In the genomic region with DNA sequence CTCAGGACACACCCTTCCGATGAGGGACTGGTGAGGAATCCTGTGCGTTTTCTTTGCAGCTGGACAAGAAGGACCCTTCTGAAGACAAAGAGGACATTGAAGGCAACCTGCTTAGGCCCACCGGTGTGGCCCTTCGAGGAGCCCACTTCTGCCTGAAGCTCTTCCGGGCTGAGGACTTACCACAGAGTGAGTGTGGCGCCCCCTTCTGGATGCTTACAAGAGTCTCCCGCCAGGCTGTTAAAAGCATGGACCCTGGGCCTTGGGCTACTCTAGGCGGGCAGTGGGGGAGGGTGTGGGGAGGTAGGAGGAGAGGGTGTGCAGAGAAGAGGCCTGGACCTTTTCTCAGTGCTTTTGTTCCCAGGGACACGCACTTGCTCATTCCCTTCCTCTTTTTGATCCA, we compare ENCODE assay signal across 11 mouse cellular contexts.
A peak's percentile ranks its signal among the peaks of the same experiment; 100 is the strongest.
DNase-seq lines count a peak whose midpoint lies in the region; ATAC-seq and TF ChIP-seq lines count a peak whose summit lies in the region.
"Had no signal": no experiment of that assay in that cellular context is flagged by ENCODE, and none has a peak within 500 bp of the region (broad histone marks: within the 10 kb centered on the region; RNA-seq: fewer than 3 reads in every experiment).

No protein-coding gene starts in this region.

- H3K27ac ChIP-seq in hindbrain, embryonic 10.5 days: no peak overlapping the region
- H3K27ac ChIP-seq in hindbrain, embryonic 12.5 days: no peak overlapping the region
- H3K27ac ChIP-seq in midbrain, postnatal 0 days (ENCODE audit: low read depth, low read length): no peak overlapping the region
- H3K27ac ChIP-seq in midbrain, embryonic 13.5 days: no peak overlapping the region
- H3K27ac ChIP-seq: limb, embryonic 15.5 days had no signal

- no peaks in the 10 kb centered on the region for H3K36me3 ChIP-seq in hindbrain, embryonic 10.5 days
- no peaks in the 10 kb centered on the region for H3K36me3 ChIP-seq in hindbrain, embryonic 12.5 days
- H3K36me3 ChIP-seq in midbrain, postnatal 0 days (ENCODE audit: insufficient read depth, low read length): no peaks in the 10 kb centered on the region
- no peaks in the 10 kb centered on the region for H3K36me3 ChIP-seq in midbrain, embryonic 13.5 days
- H3K36me3 ChIP-seq: limb, embryonic 15.5 days had no signal

- ATAC-seq in hindbrain, embryonic 12.5 days (ENCODE audit: low FRiP score): no peak
- no peak for ATAC-seq in midbrain, postnatal 0 days (ENCODE audit: low FRiP score)
- ATAC-seq in midbrain, embryonic 13.5 days: no peak

- H3K9ac ChIP-seq in hindbrain, embryonic 12.5 days: no peak overlapping the region
- no peak overlapping the region for H3K9ac ChIP-seq in midbrain, postnatal 0 days (replicated peaks; ENCODE audit: low read length, poor library complexity, severe bottlenecking)
- H3K9ac ChIP-seq in midbrain, embryonic 13.5 days (replicated peaks): no peak overlapping the region
- H3K9ac ChIP-seq: limb, embryonic 15.5 days had no signal

- H3K4me2 ChIP-seq in hindbrain, embryonic 12.5 days (replicated peaks): no peak overlapping the region
- no peak overlapping the region for H3K4me2 ChIP-seq in midbrain, postnatal 0 days (ENCODE audit: low read depth, low read length, poor library complexity, severe bottlenecking)
- no peak overlapping the region for H3K4me2 ChIP-seq in midbrain, embryonic 13.5 days (replicated peaks)
- H3K4me2 ChIP-seq: limb, embryonic 15.5 days had no signal

- no peaks in the 10 kb centered on the region for H3K27me3 ChIP-seq in hindbrain, embryonic 10.5 days (ENCODE audit: insufficient read depth, poor library complexity, severe bottlenecking)
- no peaks in the 10 kb centered on the region for H3K27me3 ChIP-seq in hindbrain, embryonic 12.5 days
- H3K27me3 ChIP-seq in midbrain, postnatal 0 days (ENCODE audit: insufficient read depth, low read length): no peaks in the 10 kb centered on the region
- no peaks in the 10 kb centered on the region for H3K27me3 ChIP-seq in midbrain, embryonic 13.5 days
- H3K27me3 ChIP-seq: limb, embryonic 15.5 days had no signal

- peak; percentile 20 for DNase-seq in hindbrain, embryonic 10.5 days (ENCODE audit: low spot score)
- DNase-seq in midbrain, postnatal 0 days (ENCODE audit: low spot score): no peak
- peak; percentile 47 for DNase-seq in WW6 (ENCODE audit: low read depth, low spot score)
- DNase-seq in retina, embryonic 14.5 days (ENCODE audit: low spot score): peak; percentile 44
- no peak for DNase-seq in layer of hippocampus, adult 9-11 months
- no peak for DNase-seq in urinary bladder, postnatal 10 days (ENCODE audit: low spot score)
- DNase-seq: cerebellum, adult 2 months; kidney, postnatal 14 days had no signal

- H3K4me3 ChIP-seq in hindbrain, embryonic 10.5 days: no peak overlapping the region
- H3K4me3 ChIP-seq in hindbrain, embryonic 12.5 days: no peak overlapping the region
- no peak overlapping the region for H3K4me3 ChIP-seq in midbrain, postnatal 0 days (ENCODE audit: low read depth, low read length)
- H3K4me3 ChIP-seq in midbrain, embryonic 13.5 days (replicated peaks): no peak overlapping the region
- H3K4me3 ChIP-seq: limb, embryonic 15.5 days had no signal

- H3K4me1 ChIP-seq in hindbrain, embryonic 10.5 days (replicated peaks): no peaks in the 10 kb centered on the region; the same call in 1 of the 2 replicates
- peaks cover 1% of the 10 kb centered on the region; the same call in 1 of the 2 replicates for H3K4me1 ChIP-seq in hindbrain, embryonic 12.5 days
- no peaks in the 10 kb centered on the region for H3K4me1 ChIP-seq in midbrain, postnatal 0 days (ENCODE audit: insufficient read depth, low read length)
- H3K4me1 ChIP-seq in midbrain, embryonic 13.5 days (replicated peaks): no peaks in the 10 kb centered on the region
- H3K4me1 ChIP-seq: limb, embryonic 15.5 days had no signal

- 61% methylated on average over 9 of the region's 9 CpGs for WGBS in hindbrain, embryonic 10.5 days
- 64% methylated on average over 9 of the region's 9 CpGs for WGBS in hindbrain, embryonic 12.5 days
- WGBS in midbrain, postnatal 0 days: 66% methylated on average over 9 of the region's 9 CpGs
- 71% methylated on average over 9 of the region's 9 CpGs for WGBS in midbrain, embryonic 13.5 days

- no peaks in the 10 kb centered on the region for H3K9me3 ChIP-seq in hindbrain, embryonic 10.5 days
- no peaks in the 10 kb centered on the region for H3K9me3 ChIP-seq in hindbrain, embryonic 12.5 days (replicated peaks)
- H3K9me3 ChIP-seq in midbrain, postnatal 0 days (ENCODE audit: low read length): no peaks in the 10 kb centered on the region
- no peaks in the 10 kb centered on the region for H3K9me3 ChIP-seq in midbrain, embryonic 13.5 days
- H3K9me3 ChIP-seq: limb, embryonic 15.5 days had no signal

- peak; percentile 17; the same call in 1 of the 2 replicates for TF ChIP-seq CTCF in midbrain, postnatal 0 days (IDR thresholded peaks at IDR 0.05)

Comparison
In these comparisons a context has a peak if more than half of its experiments do, and no peak if none do; other contexts are left out.
1. DNase-seq: peak in hindbrain, embryonic 10.5 days (single experiment), WW6 (single experiment) and retina, embryonic 14.5 days (single experiment); none in midbrain, postnatal 0 days (single experiment), layer of hippocampus, adult 9-11 months (single experiment) and urinary bladder, postnatal 10 days (single experiment).